Mouse (Mus musculus) left cerebral cortex, postnatal 25 days (tissue): Measurements from ENCODE around the gene Gm17727. TPM values are rescaled to one million over a fixed set of nuclear protein-coding genes. Genes with fewer than 3 reads are reported as not detected.
"Not testable (repeated sequence)": the region's sequence is repeated elsewhere in the genome, so short reads cannot be mapped to it uniquely, and the experiment has no call there.

Experiments used
- DNase-seq, 2 experiments: peaks; one replicate each; pipeline ENCODE4 v3.0.0; 2022; ENCODE audit warnings: low spot score in 2 of 2, mixed read lengths in 1 of 2
- intact Hi-C: fragments of 180-260 bp; cut with DNase I; formaldehyde crosslinking; loops from one replicate; pipeline ENCODE4 v1.15.1; 2025
- total RNA-seq, 2 experiments: library from RNA; stranded (reverse); gene quantifications; 2 replicates each; pipeline ENCODE4 v1.2.3; 2021

The Gm17727 gene
- not detected for total RNA-seq

GRCm38 (mm10) chr9:35778009-35778408 is at the start of gene Gm17727:
Gene Gm17727, minus strand, starts transcription at chr9:35778109.
- intact Hi-C loops: no loop called here
- DNase-seq: no peak

DNA sequence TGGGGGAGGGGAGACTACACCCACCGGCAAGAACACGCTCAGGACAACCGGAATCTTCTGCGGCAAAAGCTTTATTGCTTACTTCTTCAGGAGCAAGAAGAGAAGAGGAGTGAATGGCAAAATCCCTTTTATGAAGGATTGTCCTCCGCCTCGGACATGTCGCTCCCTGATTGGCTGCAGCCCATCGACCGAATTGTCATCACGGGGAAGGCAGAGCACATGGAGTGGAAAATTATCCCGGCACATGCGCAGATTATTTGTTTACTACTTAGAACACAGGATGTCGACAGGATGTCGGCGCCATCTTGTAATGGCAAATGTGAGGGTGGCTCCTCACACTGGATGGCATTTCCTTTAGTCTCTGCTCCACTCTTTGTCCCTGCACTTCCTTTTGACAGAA is 40.0 kb upstream of the Gm17727 start:
- DNase-seq, intact Hi-C loops: not testable (repeated sequence)

- intact Hi-C loops: no loop called here
- no peak for DNase-seq
These were observed 20.2 kb upstream of the Gm17727 start for GRCm38 (mm10) chr9:35798146-35798545.

DNA sequence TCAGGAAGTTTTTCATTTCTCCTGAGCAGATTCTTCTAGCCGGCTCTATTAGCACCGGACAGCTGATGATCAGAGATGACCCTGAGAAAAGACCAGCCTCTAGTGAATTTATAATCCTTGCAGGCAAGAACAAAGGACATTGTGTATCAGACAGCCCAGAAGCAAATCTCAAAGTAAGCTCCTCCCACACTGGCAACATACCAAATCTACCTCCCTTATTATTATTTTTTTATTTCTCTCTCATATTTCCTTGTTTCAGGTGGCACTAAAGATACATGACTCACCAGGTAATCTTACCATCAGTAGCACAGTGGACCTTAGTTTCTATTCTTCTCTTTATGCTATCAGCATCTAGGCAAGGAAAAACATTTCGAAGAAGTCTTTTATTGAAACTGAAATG is 12.1 kb upstream of the Gm17727 start, which contains the start of the genes Gm27235 and D730048I06Rik:
Gm27235 (minus strand) TSS at position 101 of the 400 bp plus-strand sequence.
D730048I06Rik (minus strand) TSS at position 112 of the 400 bp plus-strand sequence.
- DNase-seq: no peak
- intact Hi-C loops: no loop called here

- intact Hi-C loops: no loop called here
- DNase-seq: peak in 1 of 2 experiments; percentile 1
These were observed 21.1 kb downstream of the Gm17727 start for GRCm38 (mm10) chr9:35756843-35757242.

- intact Hi-C loops: no loop called here
- no peak for DNase-seq
These were observed 37.2 kb downstream of the Gm17727 start, which contains the start of gene Gm17677 for GRCm38 (mm10) chr9:35740749-35741148. Gene Gm17677, plus strand, starts transcription at chr9:35741049.

Other genes with a start within 250 kb of the Gm17727 start
- gene Ddx25, start 219.6 kb downstream of the Gm17727 start, total RNA-seq: 10 to 100 TPM; 14.1 to 14.6 TPM
- gene Pus3, start 219.5 kb downstream of the Gm17727 start, total RNA-seq: 10 to 100 TPM; 12.5 to 13.3 TPM
- gene Pate2, start 207.8 kb downstream of the Gm17727 start, total RNA-seq: under 1 TPM; 0.55 to 0.87 TPM
- gene Hyls1, start 207.7 kb downstream of the Gm17727 start, total RNA-seq: 1 to 10 TPM; 7.8 to 7.9 TPM
- not detected for gene Pate4, start 166.2 kb downstream of the Gm17727 start, total RNA-seq
- not detected for gene Pate3, start 129.9 kb downstream of the Gm17727 start, total RNA-seq
- not detected for gene Pate1, start 90.7 kb downstream of the Gm17727 start, total RNA-seq
- not detected for gene Gm17677, start 37.1 kb downstream of the Gm17727 start, total RNA-seq
- not detected for gene Gm27235, start 12.0 kb upstream of the Gm17727 start, total RNA-seq
- not detected for gene D730048I06Rik, start 12.0 kb upstream of the Gm17727 start, total RNA-seq
- not detected for gene 9230110F15Rik, start 66.0 kb upstream of the Gm17727 start, total RNA-seq
- gene 9230113P08Rik, start 130.3 kb upstream of the Gm17727 start, total RNA-seq: not detected